Mouse (Mus musculus): Measurements from ENCODE around the gene Gnpnat1. TPM values are rescaled to one million over a fixed set of nuclear protein-coding genes. Genes with fewer than 3 reads are reported as not detected.

The Gnpnat1 gene
- polyA plus RNA-seq, 1 experiment from 2014 or later, result 30.3 TPM

DNA sequence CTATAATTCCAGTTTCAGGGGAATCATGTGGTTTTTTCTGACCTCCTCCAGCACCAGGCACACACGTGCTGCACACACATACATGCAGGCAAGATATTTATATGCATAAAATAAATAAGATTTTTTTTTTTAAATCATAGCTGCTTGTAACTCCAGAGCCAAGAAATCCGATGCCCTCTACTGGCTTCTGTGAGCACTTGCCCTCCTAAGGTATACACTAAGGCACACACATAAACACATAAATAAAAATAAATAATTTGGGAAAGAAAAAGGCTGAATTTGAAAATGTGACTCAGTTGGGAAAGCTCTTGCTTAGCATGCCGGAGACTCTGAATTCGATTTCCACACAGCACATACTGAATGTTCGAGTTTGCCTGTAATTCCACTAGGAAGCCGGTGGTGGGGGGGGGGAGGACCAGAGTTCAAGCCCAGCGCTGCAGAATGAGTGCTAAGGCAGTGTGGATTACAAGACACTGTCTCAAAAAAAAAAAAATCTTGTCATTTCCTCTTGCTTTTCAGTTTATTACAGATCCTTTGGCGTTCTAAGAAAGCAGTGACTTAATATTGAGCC lies 75.6 kb downstream of the Gnpnat1 start:
- H3K4me2 ChIP-seq (ENCODE audit: low read depth, low read length), result peak overlapping the region; percentile 60
- H3K27ac ChIP-seq (ENCODE audit: low read length), result peak overlapping the region; percentile 3
- H3K9ac ChIP-seq (ENCODE audit: low read depth, low read length), result peak overlapping the region; percentile 46
- H3K36me3 ChIP-seq (ENCODE audit: control insufficient read depth, insufficient read depth), result peaks cover 12% of the 10 kb centered on the region
- H3K9me3 ChIP-seq (replicated peaks; ENCODE audit: control insufficient read depth, low read length), result no peaks in the 10 kb centered on the region
- no peaks in the 10 kb centered on the region for H3K27me3 ChIP-seq (ENCODE audit: control insufficient read depth, insufficient read depth, low read depth, low read length)
- 0 out of 2 replicates have a peak, but pooled peaks have one; percentile 0 for ATAC-seq (ENCODE audit: low read depth)
- peak overlapping the region; percentile 99 for H3K4me3 ChIP-seq (ENCODE audit: low read depth, low read length)
- WGBS (ENCODE audit: insufficient replicate concordance), result 11% methylated on average over 8 of the region's 8 CpGs
- peaks cover 12% of the 10 kb centered on the region for H3K4me1 ChIP-seq (ENCODE audit: control insufficient read depth, low read depth, low read length)

DNA sequence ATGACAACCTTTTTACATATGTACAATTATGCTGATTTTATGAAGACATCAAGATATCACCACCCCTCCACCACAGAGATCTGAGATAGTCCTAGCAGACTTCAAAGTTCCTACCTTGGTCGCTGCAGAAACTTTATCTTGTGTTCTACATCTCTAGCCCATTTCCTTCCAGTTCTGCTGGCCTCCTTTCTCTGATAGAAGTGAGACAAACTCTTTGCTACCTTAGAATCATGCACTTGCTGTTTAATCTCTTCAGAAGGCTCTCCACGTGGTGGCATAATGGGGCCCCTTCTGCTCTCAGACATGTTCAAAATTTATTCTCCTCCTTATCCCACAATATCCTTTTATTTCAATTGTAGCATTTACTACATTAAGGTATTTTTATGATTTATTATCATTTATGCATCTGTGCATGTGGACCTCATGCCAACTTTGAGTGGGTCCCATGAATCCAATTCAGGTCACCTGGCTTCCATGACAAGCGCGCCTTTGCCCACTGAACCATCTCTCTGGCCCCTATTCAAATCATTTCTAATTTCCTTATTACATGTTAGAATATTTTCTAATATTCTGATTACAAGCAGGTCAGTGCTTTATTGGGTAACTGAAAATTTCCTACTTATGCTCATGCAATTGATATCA lies 76.5 kb downstream of the Gnpnat1 start:
- Histone ChIP-seq H3K27me3 (ENCODE audit: control insufficient read depth, insufficient read depth, low read depth, low read length) (no peaks in the 10 kb centered on the region), H3K4me2 (ENCODE audit: low read depth, low read length) (no peak overlapping the region), H3K4me1 (ENCODE audit: control insufficient read depth, low read depth, low read length) (peaks cover 12% of the 10 kb centered on the region), H3K9me3 (replicated peaks; ENCODE audit: control insufficient read depth, low read length) (no peaks in the 10 kb centered on the region), H3K27ac (ENCODE audit: low read length) (no peak overlapping the region), H3K9ac (ENCODE audit: low read depth, low read length) (no peak overlapping the region), H3K36me3 (ENCODE audit: control insufficient read depth, insufficient read depth) (peaks cover 12% of the 10 kb centered on the region), H3K4me3 (ENCODE audit: low read depth, low read length) (no peak overlapping the region)
- no peak for ATAC-seq (ENCODE audit: low read depth)
- WGBS (ENCODE audit: insufficient replicate concordance), result 57% methylated on average over 4 of the region's 4 CpGs

Small RNA genes within 50 kb of the gene (microRNA-seq; reads per million reads assigned to microRNA genes)
- not detected for gene Gm25353

Other genes with a start within 250 kb of the Gnpnat1 start
- gene Gpr137c, start 185.2 kb downstream of the Gnpnat1 start, polyA plus RNA-seq (2015; fragmentation: Nextera tagmentation; extraction: Ambion mirVana), result 0.11 and 0.19 TPM in 2 replicates
- gene Txndc16, start 184.6 kb downstream of the Gnpnat1 start, polyA plus RNA-seq (2015; fragmentation: Nextera tagmentation; extraction: Ambion mirVana), result 2.6 and 3.2 TPM in 2 replicates
- 37.8 and 44.5 TPM in 2 replicates for gene Ero1l, start 86.1 kb downstream of the Gnpnat1 start, polyA plus RNA-seq (2015; fragmentation: Nextera tagmentation; extraction: Ambion mirVana)
- 70.8 and 80.2 TPM in 2 replicates for gene Psmc6, start 75.1 kb downstream of the Gnpnat1 start, polyA plus RNA-seq (2015; fragmentation: Nextera tagmentation; extraction: Ambion mirVana)
- gene Styx, start 53.8 kb downstream of the Gnpnat1 start, polyA plus RNA-seq (2015; fragmentation: Nextera tagmentation; extraction: Ambion mirVana), result 11.4 and 14.1 TPM in 2 replicates
- 44.8 and 50.4 TPM in 2 replicates for gene Fermt2, start 125.2 kb upstream of the Gnpnat1 start, polyA plus RNA-seq (2015; fragmentation: Nextera tagmentation; extraction: Ambion mirVana)

Measured in liver, embryonic 16.5 days (tissue).